Mouse (Mus musculus): Measurements from ENCODE around the gene Tmem59. TPM values are rescaled to one million over a fixed set of nuclear protein-coding genes. Genes with fewer than 3 reads are reported as not detected.
A peak's percentile ranks its signal among the peaks of the same experiment; 100 is the strongest.

The Tmem59 gene
- total and polyA plus RNA-seq, 3 experiments, result 132 to 141 (median 139) TPM

GRCm38 (mm10) chr4:107211936-107212335, 33.7 kb downstream of the Tmem59 start:
- Histone ChIP-seq H3K4me1 (ENCODE audit: control insufficient read depth, insufficient read depth, low read length) (no peaks in the 10 kb centered on the region), H3K79me2 (replicated peaks; ENCODE audit: control insufficient read depth, insufficient read depth, low read length) (no peaks in the 10 kb centered on the region), H3K27ac (no peak overlapping the region), H3K36me3 (ENCODE audit: control insufficient read depth, insufficient read depth, low read length) (no peaks in the 10 kb centered on the region), H3K27me3 (ENCODE audit: control insufficient read depth, insufficient read depth, low read length) (no peaks in the 10 kb centered on the region), H3K4me3 (no peak overlapping the region), H3K9ac (ENCODE audit: low read depth, low read length) (no peak overlapping the region)
- intact Hi-C loops (cut with DNase I), result no loop called here
- no peak for DNase-seq
- TF ChIP-seq CTCF (IDR thresholded peaks at IDR 0.05), result no peak
- TF ChIP-seq EP300 (IDR thresholded peaks at IDR 0.05; ENCODE audit: insufficient read depth, low read depth, low read length), result no peak
- no peak for TF ChIP-seq POLR2A (IDR thresholded peaks at IDR 0.05; ENCODE audit: insufficient read depth, low read depth, low read length)
- 77% methylated on average over 5 of the region's 5 CpGs for WGBS

DNA sequence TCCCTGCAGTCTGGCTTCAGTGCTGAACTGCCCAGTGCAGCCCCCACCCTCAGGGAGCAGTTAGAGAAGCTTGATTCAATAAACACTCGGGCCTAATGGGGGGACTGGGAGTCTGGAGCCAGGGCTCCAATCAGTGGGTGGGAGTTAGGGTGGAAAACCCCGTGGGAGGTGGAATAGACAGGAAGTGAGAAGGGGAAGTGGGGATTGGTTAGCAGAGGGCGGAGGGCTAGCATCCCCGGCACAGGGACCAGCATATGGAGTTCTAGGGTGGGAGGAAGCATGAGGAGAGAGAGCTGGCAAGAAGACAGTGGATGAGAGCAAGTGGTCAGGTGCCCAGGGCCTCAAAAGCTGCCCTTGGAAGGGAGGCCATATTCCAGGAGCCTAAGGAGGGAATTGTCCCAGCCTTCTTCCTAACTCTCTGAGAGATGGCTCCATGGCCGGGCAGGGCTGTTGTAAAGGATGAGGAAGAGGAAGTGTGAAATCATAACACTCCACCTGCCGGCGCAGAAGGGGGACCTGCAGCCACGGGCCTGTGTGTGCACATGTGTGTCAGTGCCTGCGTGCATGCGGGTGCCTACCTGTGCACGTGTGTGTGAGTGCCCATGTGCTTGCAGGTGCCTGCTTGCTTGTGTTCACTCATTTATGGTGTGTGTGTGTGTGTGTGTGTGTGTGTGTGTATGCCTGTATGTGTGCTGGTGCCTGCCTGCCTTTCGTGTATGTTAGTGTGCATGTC, 35.2 kb downstream of the Tmem59 start:
- H3K9ac ChIP-seq (ENCODE audit: low read depth, low read length), result no peak overlapping the region
- no peaks in the 10 kb centered on the region for H3K36me3 ChIP-seq (ENCODE audit: control insufficient read depth, insufficient read depth, low read length)
- no peaks in the 10 kb centered on the region for H3K27me3 ChIP-seq (ENCODE audit: control insufficient read depth, insufficient read depth, low read length)
- intact Hi-C loops (cut with DNase I), result no loop called here
- DNase-seq, result no peak
- TF ChIP-seq POLR2A (IDR thresholded peaks at IDR 0.05; ENCODE audit: insufficient read depth, low read depth, low read length) (no peak), CTCF (IDR thresholded peaks at IDR 0.05) (no peak), EP300 (IDR thresholded peaks at IDR 0.05; ENCODE audit: insufficient read depth, low read depth, low read length) (no peak)
- H3K4me3 ChIP-seq, result no peak overlapping the region
- no peak overlapping the region for H3K27ac ChIP-seq
- no peaks in the 10 kb centered on the region for H3K4me1 ChIP-seq (ENCODE audit: control insufficient read depth, insufficient read depth, low read length)
- WGBS, result 55% methylated on average over 12 of the region's 12 CpGs
- no peaks in the 10 kb centered on the region for H3K79me2 ChIP-seq (replicated peaks; ENCODE audit: control insufficient read depth, insufficient read depth, low read length)

DNA sequence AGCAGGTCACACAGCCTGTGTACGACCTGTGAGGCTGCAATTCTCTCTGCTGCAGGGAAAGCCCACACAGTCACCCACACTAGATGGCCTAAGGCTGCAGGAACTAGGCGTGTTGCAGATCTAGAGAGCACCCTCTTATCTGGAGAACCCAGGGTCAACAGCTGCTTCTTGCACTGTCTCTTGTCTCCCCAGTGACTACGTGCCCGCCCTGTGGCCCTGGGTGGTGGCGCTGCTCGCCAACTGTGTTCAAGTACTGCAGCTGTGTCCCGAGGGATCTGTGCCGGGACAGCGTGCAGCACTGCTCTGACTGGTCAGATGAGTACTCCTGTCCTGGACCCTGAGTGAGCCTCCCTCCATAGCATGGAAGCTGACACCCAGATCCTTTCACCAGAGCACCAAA, 39.4 kb downstream of the Tmem59 start:
- Histone ChIP-seq H3K4me1 (ENCODE audit: control insufficient read depth, insufficient read depth, low read length) (no peaks in the 10 kb centered on the region), H3K36me3 (ENCODE audit: control insufficient read depth, insufficient read depth, low read length) (no peaks in the 10 kb centered on the region), H3K79me2 (replicated peaks; ENCODE audit: control insufficient read depth, insufficient read depth, low read length) (no peaks in the 10 kb centered on the region), H3K9ac (ENCODE audit: low read depth, low read length) (no peak overlapping the region), H3K4me3 (no peak overlapping the region), H3K27ac (no peak overlapping the region), H3K27me3 (ENCODE audit: control insufficient read depth, insufficient read depth, low read length) (no peaks in the 10 kb centered on the region)
- no peak for DNase-seq
- TF ChIP-seq CTCF (IDR thresholded peaks at IDR 0.05), result no peak
- TF ChIP-seq EP300 (IDR thresholded peaks at IDR 0.05; ENCODE audit: insufficient read depth, low read depth, low read length), result no peak
- no peak for TF ChIP-seq POLR2A (IDR thresholded peaks at IDR 0.05; ENCODE audit: insufficient read depth, low read depth, low read length)
- intact Hi-C loops (cut with DNase I), result no loop called here
- WGBS, result 66% methylated on average over 9 of the region's 9 CpGs

DNA sequence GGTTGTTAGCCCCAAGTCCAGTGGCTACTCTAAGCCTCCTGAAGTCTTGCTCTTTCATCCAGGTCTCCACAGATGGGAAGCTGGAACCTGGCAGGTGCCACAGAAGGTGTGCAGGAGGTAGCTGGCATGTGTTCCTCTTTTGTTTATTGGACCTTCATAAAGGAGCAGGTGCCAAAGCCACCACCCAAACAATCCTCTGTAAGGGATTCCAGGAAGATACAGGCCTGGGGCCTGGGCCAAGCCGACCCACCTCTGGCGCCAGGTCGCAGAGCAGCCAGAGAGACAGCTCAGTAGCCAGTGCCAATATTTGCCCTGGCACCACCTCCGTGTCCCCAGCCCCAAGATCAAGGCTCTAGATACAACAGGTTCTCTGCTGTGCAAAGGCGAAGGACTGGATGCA, 43.3 kb downstream of the Tmem59 start:
- Histone ChIP-seq H3K79me2 (replicated peaks; ENCODE audit: control insufficient read depth, insufficient read depth, low read length) (no peaks in the 10 kb centered on the region), H3K27me3 (ENCODE audit: control insufficient read depth, insufficient read depth, low read length) (no peaks in the 10 kb centered on the region), H3K36me3 (ENCODE audit: control insufficient read depth, insufficient read depth, low read length) (no peaks in the 10 kb centered on the region), H3K4me1 (ENCODE audit: control insufficient read depth, insufficient read depth, low read length) (no peaks in the 10 kb centered on the region; the same call in 1 of the 2 replicates), H3K4me3 (no peak overlapping the region), H3K27ac (no peak overlapping the region), H3K9ac (ENCODE audit: low read depth, low read length) (no peak overlapping the region)
- TF ChIP-seq CTCF (IDR thresholded peaks at IDR 0.05), result no peak
- TF ChIP-seq EP300 (IDR thresholded peaks at IDR 0.05; ENCODE audit: insufficient read depth, low read depth, low read length), result no peak
- TF ChIP-seq POLR2A (IDR thresholded peaks at IDR 0.05; ENCODE audit: insufficient read depth, low read depth, low read length), result no peak
- WGBS, result 75% methylated on average over 5 of the region's 5 CpGs
- DNase-seq, result peak in 1 of 2 experiments; percentile 17
- intact Hi-C loops (cut with DNase I), result no loop called here

GRCm38 (mm10) chr4:107223225-107224204, 45.3 kb downstream of the Tmem59 start:
- no peak for TF ChIP-seq POLR2A (IDR thresholded peaks at IDR 0.05; ENCODE audit: insufficient read depth, low read depth, low read length)
- TF ChIP-seq CTCF (IDR thresholded peaks at IDR 0.05), result no peak
- TF ChIP-seq EP300 (IDR thresholded peaks at IDR 0.05; ENCODE audit: insufficient read depth, low read depth, low read length), result no peak
- 63% methylated on average over 11 of the region's 11 CpGs for WGBS
- Histone ChIP-seq H3K4me1 (ENCODE audit: control insufficient read depth, insufficient read depth, low read length) (no peaks in the 10 kb centered on the region; the same call in 1 of the 2 replicates), H3K9ac (ENCODE audit: low read depth, low read length) (no peak overlapping the region), H3K27me3 (ENCODE audit: control insufficient read depth, insufficient read depth, low read length) (no peaks in the 10 kb centered on the region), H3K36me3 (ENCODE audit: control insufficient read depth, insufficient read depth, low read length) (no peaks in the 10 kb centered on the region), H3K79me2 (replicated peaks; ENCODE audit: control insufficient read depth, insufficient read depth, low read length) (no peaks in the 10 kb centered on the region), H3K4me3 (no peak overlapping the region), H3K27ac (no peak overlapping the region)
- intact Hi-C loops (cut with DNase I), result no loop called here
- DNase-seq, result peak; percentile 56 to 77
